Mouse (Mus musculus) lung, postnatal 25 days (tissue): ENCODE measurements at regions not wholly inside any gene's neighbourhood (a gene's known extent, or its start where the extent isn't known, plus 50 kb on each side); places are given as distances from the start of the nearest gene placed in this dataset.

Experiments
- DNase-seq: peaks from one replicate; pipeline ENCODE4 v3.0.0; 2022; ENCODE audit warnings: low spot score

- no peak for DNase-seq
Measured at GRCm38 (mm10) chr13:51227836-51228235, 57.0 kb downstream of the Nxnl2 start.

GRCm38 (mm10) chr13:51228862-51229770 is 58.3 kb downstream of the Nxnl2 start:
- no peak for DNase-seq

- DNase-seq = no peak
Measured at GRCm38 (mm10) chr13:51229862-51230261, 59.0 kb downstream of the Nxnl2 start.

DNA sequence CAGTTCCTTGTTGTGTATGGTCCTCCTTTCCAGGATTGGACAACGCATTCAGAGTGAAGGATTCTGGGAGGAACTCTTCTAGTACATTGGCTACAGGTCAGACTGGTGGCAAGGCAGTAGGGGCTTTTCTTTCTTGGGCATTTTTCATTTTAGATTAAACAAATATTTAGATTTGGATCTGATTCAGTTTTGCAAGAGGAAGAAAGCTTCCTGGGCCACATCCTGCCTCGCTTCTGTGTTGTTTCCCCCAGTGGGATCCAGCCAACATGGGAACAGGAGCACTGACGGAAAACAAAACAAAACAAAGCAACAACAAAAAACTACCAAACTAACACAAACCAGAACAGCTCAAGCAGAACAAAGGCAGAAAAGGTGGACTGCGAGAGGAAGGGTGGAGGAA is 60.8 kb downstream of the Nxnl2 start:
- peak; percentile 45 for DNase-seq

DNA sequence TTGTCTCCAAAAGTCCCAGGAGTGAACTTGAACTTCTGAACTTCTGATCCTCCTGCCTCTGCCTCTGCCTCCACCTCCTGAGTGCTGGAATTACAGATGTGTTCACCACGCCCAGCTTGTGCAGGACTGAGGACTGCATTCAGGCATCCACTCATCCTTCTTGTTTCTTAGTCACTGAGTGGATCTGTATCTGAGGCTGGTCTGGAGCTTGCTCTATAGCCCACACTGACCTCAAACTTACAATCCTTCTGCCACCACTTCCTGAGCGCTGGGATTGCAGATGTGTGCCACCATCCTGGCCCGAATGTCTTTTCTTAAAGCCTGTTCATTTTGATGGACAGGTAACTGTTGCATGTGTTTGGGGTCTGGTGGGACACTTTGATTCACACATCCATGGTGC is 76.6 kb downstream of the Nxnl2 start:
- no peak for DNase-seq

GRCm38 (mm10) chr13:51253371-51253770 is 82.5 kb downstream of the Nxnl2 start:
- no peak for DNase-seq

DNA sequence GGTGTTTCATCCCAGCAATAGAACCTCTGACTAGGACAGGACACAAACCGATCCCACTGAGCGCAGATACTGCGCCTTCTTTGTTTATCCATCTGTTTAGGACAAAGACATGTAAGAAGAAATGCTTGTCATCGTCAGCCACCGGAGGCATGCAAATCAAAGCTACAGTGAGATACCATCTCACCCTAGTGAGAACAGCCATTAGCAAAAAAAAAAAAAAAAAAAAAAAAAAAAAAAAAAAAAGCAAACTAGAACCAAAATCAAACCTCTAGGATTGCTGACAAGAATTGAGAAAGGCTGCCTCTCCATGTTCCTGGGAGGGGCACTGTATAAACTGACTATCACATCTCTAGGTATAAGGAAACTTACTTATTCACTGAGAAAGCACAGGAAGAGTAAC is 84.9 kb downstream of the Nxnl2 start:
- no peak for DNase-seq

- DNase-seq = no peak
Measured at GRCm38 (mm10) chr13:51258752-51259721, 88.2 kb downstream of the Nxnl2 start.

- no peak for DNase-seq
Measured at GRCm38 (mm10) chr13:51261619-51262018, 90.8 kb downstream of the Nxnl2 start.

- DNase-seq = no peak
Measured at GRCm38 (mm10) chr13:51272786-51273185, 102.0 kb downstream of the Nxnl2 start.

- DNase-seq = peak; percentile 50
Measured at GRCm38 (mm10) chr13:51274639-51275038, 103.8 kb downstream of the Nxnl2 start.

DNA sequence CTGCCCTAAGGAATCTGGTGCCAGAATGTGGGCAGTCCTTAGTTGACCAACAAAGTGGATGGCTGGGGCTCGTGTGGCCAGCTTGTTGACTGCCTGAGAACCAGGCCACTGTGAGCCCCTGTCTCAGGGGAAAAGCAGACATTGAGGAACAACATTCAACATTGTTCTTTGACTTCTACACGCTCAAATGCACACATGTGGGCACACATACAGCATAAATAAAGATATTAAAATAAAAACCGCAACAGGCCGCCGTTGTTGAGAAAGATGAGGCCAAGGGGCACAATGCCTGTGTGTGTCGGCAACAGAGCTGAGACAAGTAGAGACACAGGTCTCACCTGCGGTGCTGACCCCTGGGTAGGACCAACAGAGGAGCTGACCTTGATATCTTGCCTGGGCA is 105.8 kb downstream of the Nxnl2 start:
- DNase-seq = no peak

DNA sequence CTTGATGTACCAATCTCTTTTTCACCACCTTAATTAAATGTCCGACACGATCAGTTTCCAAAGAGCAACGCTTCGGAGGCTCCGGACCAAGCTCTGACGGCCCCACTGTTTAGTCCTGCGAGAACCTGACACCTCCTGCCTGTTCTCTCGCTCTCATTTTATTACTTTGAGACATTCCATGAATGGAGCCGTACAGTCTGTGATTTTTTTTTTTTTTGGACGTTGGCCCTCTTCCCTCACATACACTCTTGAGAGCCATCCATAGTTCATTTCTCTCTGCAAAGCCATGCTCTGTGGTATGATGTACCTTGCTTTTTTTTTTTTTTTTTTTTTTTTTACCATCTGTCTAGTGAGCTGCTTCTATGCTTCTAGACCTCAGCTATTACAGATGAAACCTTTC is 106.7 kb downstream of the Nxnl2 start:
- no peak for DNase-seq

DNA sequence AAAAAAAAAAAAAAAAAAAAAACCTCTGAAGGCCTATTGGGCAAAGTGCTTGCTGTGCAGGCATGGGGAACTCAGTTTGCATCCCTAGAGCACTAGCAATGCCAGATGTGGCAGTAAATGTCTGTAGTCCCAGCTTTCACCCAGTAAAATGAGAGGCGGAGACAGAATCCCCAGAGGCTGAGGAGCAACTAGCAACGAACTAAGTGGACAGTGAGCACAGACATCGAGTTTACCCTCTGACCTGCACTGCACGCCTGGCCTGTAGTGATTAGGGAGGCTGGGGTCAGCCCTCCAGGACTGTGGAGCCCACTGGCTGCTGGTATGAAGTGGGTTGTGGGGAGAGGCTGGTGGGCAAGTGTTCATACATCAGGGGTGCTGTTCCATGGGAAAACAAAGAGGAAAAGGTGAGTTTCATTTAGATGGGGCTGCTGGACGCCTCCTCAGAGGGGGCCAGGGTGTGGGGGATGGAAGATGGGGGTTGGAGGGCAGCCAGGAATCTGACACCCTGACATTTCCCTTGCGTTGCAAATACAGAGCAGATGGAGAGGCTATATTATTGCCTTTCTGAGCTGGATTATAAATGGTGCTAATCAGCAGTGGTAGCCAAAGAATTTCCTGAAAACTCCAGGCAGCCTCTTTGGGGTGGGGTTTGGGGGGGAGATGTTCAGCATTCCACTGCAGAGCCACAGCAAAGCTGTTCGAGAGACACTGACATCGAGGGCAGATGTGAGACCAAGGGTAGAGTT is 109.0 kb downstream of the Nxnl2 start:
- DNase-seq = no peak

GRCm38 (mm10) chr13:51280388-51280753 is 109.5 kb downstream of the Nxnl2 start:
- no peak for DNase-seq

DNA sequence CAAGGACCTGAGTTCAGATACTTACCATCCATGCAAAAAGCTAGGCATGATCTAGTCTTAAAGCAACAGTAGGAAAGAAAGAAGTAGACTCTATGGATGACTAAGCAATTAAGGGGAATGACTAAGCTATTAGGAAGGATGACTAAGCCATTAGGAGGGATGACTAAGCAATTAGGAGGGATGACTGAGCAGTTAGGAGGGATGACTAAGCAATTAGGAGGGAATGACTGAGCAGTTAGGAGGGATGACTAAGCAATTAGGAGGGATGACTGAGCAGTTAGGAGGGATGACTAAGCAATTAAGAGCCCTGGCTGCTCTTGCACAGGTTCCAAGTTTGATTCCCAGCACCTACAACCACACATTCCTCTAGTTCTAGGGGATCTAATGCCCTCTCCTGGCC is 113.9 kb downstream of the Nxnl2 start:
- DNase-seq = no peak

- DNase-seq = no peak
Measured at GRCm38 (mm10) chr13:51289442-51289841, 118.6 kb downstream of the Nxnl2 start.

DNA sequence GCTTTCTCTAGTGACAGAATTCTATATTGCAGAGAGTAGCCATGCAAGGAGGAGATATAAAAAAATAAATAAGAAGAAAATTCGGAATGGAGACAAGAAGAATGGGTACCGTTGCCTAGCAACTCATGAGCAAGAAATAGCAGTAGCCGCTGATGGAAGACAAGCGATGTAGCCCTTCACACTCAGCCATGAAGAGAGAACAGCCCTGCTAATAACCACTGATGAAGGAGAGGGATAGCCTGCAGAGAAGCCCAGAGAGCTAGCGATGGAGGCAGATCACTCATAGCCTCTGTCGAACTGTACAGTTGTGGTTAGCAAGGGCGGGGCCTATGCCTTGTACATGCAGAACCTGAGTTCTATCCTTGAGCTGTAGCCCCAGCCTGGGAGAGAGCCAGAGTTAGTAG is 118.4 kb upstream of the S1pr3 start:
- no peak for DNase-seq

GRCm38 (mm10) chr13:51290926-51291325 is 117.5 kb upstream of the S1pr3 start:
- DNase-seq = no peak

GRCm38 (mm10) chr13:51293047-51293446 is 115.4 kb upstream of the S1pr3 start:
- DNase-seq = no peak

- no peak for DNase-seq
Measured at GRCm38 (mm10) chr13:51295872-51296271, 112.6 kb upstream of the S1pr3 start.

- DNase-seq = no peak
Measured at GRCm38 (mm10) chr13:51297231-51297880, 111.1 kb upstream of the S1pr3 start.
